Mouse (Mus musculus): ENCODE data around the gene Gprasp1. TPM values are rescaled to one million over a fixed set of nuclear protein-coding genes. Genes with fewer than 3 reads are reported as not detected.

The Gprasp1 gene
- polyA plus RNA-seq (2017; shearing (Covaris generic)): 53.9 TPM

DNA sequence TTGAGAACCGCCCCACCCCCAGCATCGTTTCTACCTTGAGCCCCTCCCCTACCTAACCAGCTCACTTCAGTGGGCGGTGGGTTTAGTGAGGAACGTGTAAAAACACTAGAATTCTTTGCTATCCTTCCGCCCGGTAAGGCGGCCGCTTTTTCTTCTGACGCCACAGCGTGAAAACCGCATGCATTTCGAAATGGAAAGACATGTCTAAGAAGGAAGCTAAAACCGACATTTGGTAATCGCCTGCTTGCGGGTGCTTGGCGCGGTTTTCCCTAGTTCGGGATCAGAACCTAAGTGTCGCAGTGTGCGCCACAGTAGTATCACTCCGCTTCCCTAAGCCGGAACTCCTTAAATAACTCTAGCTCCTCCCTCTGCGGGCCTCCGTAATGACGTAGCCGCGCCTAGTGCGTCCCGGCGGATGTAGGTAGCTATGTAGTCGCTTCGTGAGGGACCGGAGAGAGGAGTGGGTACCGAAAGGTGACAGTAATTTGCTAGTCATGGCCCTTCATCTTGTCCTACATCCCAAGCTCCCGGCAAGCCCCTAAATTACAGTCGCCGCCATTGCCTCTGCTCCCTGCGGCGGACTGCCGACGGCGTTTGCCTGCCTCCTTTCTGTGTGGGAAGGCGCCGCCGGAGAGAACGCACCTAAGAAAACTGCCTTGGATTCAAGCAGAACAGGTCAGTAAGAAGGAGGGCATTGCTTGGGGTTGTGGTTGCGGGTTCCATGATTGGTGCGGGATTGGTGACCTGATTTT, at the start of gene Gprasp1, which contains the start of gene Armcx5:
TSS of gene Gprasp1 (plus strand) at position 430 of the 752 bp plus-strand sequence.
TSS of gene Armcx5 (plus strand) at position 430 of the 752 bp plus-strand sequence.

GRCm38 (mm10) chrX:135693633-135694032, 48.9 kb upstream of the Gprasp1 start, which contains the start of gene Tcp11x2:
Gene Tcp11x2 (minus strand): TSS chrX:135693790.

GRCm38 (mm10) chrX:135725161-135725560, 17.4 kb upstream of the Gprasp1 start, which contains the start of gene Tmsb15a:
Gene Tmsb15a (minus strand): TSS chrX:135725261.

DNA sequence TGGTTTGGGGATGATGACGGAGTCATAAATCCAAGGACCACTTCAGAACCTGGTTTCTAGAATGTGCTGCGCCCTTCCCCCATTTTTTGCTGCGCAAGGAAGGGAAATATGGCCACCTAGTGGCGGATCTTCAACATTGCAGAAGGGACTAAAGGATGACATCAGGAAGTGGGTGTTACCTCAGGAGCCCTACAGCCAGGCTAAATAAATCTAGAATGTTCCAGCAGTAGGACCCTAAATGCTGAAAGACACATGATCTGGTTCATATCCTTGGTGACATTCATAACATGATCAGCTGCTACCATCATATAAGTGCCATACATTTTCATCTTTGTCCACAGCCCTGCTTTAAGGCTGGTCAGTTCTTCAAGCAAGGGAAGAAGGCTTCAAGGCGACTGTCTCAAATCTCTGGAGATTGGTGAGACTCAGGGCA, 54.7 kb downstream of the Gprasp1 start, which contains the start of gene Bhlhb9:
TSS of gene Bhlhb9 (plus strand) at position 383 of the 433 bp plus-strand sequence.

DNA sequence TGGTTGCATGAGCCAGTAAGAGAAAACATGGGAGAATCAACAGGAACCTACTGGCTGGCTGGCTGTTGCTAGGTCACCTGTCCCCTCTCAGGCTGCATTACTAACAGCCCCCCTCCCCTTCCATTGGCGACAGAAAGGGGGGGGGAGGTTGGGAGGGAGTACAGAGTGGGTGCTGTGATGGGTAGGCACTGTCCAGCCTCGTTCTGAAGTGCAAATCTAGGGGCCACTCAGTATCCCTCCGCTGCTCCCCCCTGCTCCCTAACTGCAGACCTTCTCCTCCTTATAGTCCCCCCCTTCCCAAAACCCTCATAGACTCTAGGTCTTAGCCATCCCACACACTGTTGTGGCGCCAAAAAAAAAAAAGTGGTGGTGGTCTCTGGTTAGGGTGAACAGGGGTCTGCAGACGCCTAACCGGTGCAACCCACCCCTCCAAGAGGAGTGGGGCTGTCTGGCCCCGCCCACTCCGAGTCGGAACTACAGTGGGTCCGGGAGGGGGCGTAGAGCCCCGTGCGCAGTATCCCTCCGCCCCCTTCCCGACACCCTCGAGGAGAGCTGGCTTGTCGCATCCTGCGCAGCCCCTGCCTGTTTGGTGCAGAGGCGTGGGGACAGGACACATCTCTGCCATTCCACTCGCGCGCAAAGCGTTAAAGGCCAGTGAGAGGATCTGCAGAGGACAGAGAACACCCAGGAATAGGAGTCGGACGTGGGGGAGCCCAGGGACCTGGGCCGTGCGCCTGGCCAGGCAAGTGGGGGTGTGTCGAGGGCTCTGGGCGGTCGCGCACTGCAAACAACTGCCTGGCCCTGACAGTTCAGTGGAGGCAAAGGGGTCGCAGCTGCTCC, 96.2 kb downstream of the Gprasp1 start, which contains the start of gene Gprasp2:
TSS of gene Gprasp2 (plus strand) at position 514 of the 840 bp plus-strand sequence.

Other genes with a start within 250 kb of the Gprasp1 start
- not detected for gene AV320801, start 248.1 kb upstream of the Gprasp1 start, polyA plus RNA-seq (2017; shearing (Covaris generic))
- gene Nxf7, start 144.0 kb upstream of the Gprasp1 start, polyA plus RNA-seq (2017; shearing (Covaris generic)): 0.35 TPM
- not detected for gene Prame, start 115.0 kb upstream of the Gprasp1 start, polyA plus RNA-seq (2017; shearing (Covaris generic))
- gene Tcp11x2, start 48.9 kb upstream of the Gprasp1 start, polyA plus RNA-seq (2017; shearing (Covaris generic)): 0.22 TPM
- not detected for gene Tmsb15a, start 17.5 kb upstream of the Gprasp1 start, polyA plus RNA-seq (2017; shearing (Covaris generic))
- 19.3 TPM for gene Armcx5, start within 50 bp of the Gprasp1 start, polyA plus RNA-seq (2017; shearing (Covaris generic))
- 40.3 TPM for gene Bhlhb9, start 54.9 kb downstream of the Gprasp1 start, polyA plus RNA-seq (2017; shearing (Covaris generic))
- 27.4 TPM for gene Gprasp2, start 96.3 kb downstream of the Gprasp1 start, polyA plus RNA-seq (2017; shearing (Covaris generic))